Mouse (Mus musculus) adrenal gland, postnatal 25 days (tissue): ENCODE measurements around the gene March9. TPM values are rescaled to one million over a fixed set of nuclear protein-coding genes. Genes with fewer than 3 reads are reported as not detected.
"Not testable (repeated sequence)": the region's sequence is repeated elsewhere in the genome, so short reads cannot be mapped to it uniquely, and the experiment has no call there.

Experiments
- DNase-seq: peaks from one replicate; pipeline ENCODE4 v3.0.0; 2021; ENCODE audit warnings: mixed read lengths
- total RNA-seq: library from RNA; stranded (reverse); gene quantifications from 2 replicates; pipeline ENCODE4 v1.2.3, GENCODE M21; 2021

March9 gene
- total RNA-seq, 1 experiment from 2014 or later: 10.9 TPM

GRCm38 (mm10) chr10:127079665-127080391 is 19.8 kb upstream of the March9 start:
- no peak for DNase-seq

- DNase-seq: no peak
Observed at GRCm38 (mm10) chr10:127078677-127079575, 18.9 kb upstream of the March9 start.

DNA sequence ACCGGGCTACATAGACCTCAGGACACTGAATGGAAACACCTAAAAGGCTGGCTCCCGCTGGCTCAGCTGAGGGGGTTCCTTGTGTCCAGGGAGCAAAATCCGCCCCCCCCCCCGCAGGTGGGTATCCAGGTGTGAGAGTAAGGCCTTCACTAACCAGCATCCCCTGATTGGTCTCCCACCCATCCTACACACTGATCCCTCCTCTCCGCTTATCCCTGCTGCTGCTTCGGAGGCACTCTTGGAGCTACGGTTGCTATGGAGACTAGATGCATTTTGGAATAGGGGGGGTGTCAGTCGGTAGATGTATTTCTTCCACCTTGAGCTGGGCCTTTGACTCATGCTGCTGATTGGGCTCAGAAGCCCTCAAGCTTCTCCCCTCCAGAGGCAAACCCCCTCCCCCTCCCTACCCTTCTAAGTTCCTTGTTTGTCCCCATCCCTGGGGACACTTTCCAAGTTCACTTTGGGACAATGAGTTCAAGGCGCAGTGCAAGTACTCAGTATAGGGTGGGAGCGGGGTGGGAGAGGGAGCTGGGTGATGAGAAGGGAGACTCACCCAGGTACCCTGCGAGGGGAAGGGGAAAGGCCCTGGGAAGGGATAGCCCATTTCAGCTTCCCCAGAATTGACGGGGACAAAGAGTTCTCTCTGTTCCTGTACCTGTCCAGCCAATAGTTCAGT is 18.2 kb upstream of the March9 start:
- DNase-seq: no peak

GRCm38 (mm10) chr10:127077515-127077914 is 17.5 kb upstream of the March9 start:
- DNase-seq: no peak

DNA sequence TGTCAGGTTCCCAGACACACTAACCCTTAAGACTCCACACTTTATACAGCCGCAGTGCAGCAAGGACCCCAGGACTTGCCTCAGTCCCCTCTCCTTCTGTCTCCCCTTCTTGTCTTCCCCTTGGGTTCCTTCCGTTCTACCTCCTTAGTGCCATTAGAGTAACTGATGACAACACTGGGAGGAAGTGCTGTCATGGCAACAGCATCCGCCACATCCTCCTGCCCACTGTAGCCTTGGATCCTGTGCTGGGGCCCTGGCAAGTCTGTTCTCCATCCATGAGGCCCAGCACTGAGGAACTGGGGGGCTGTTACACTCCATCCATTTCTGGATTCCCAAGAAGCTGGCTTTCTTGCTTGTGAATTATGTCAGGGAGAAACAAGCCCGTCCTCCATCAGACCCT is 16.1 kb upstream of the March9 start:
- DNase-seq: no peak

DNA sequence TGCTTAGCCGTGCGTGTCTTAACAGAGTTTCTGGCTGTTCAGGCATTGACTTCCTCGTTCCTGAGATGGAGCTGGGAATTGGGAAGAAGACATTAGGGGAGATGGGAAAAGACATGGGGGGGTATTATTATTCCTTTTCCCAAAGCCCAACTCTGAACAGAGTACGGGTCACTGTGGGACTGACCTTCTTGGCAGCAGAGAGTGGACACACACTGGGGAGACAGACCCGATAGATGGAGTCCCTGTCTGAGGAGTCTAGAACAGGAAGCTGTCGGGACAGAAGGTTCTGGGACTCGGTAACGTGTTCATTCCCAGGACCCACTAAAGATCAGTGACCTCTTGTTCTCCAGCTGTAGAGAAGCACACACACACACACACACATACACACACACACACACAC is 15.7 kb upstream of the March9 start:
- no peak for DNase-seq

- DNase-seq: no peak
Observed at GRCm38 (mm10) chr10:127075080-127075479, 15.1 kb upstream of the March9 start, which contains the start of gene Agap2. Agap2 (plus strand) TSS chr10:127075284.

DNA sequence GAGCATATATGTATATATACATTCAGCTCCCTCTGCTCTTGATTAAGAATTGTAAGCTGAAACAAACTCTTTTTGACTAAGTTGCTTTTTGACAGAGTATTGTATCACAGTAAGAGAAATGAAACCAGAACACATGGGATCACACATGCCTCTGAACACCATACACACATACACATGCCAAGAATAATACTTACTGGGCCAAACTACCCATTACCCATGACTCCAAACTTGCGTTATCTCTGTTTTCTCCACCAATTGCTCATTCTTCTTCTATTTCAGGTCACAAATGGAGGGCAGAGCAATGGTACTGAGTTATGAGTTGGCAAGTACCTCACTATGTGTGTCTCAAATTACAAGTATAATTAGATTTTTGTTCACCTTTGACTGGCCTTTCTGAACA is 14.0 kb upstream of the March9 start:
- DNase-seq: no peak

- not testable (repeated sequence) for DNase-seq
Observed at GRCm38 (mm10) chr10:127072969-127073368, 13.0 kb upstream of the March9 start.

DNA sequence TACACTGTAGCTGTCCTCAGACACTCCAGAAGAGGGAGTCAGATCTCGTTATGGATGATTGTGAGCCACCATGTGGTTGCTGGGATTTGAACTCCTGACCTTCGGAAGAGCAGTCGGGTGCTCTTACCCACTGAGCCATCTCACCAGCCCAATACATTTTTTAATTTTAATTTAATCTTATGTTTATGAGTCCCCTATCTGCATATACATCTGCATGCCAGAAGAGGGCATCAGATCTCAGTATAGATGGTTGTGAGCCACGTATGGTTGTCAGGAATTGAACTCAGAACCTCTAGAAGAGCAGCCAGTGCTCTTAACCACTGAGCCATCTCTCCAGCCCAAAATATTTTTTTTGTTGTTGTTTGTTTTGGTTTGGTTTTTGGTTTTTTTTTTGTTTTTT is 12.3 kb upstream of the March9 start:
- DNase-seq: not testable (repeated sequence)

DNA sequence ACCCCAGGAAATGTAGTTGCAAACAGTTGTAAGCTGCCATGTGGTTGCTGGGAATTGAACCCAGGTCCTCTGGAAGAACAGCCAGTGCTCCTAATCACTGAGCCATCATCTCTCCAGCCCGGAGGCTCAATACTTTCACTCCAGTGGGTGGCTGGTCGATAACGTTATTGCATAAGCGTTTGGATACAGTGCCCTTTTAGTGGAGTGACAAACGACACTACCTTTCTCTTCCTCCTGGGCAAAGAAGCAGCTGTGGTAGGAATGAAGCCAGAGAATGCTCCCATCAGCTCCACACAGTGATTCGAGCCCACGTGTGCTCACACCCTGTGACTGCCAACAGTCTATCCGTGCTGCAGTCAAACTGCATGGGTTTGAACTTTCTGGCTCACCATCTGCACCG is 11.2 kb upstream of the March9 start:
- no peak for DNase-seq

- DNase-seq: peak; percentile 84
Observed at GRCm38 (mm10) chr10:127070190-127071121, 10.5 kb upstream of the March9 start, which contains the start of gene Tspan31. Tspan31 (minus strand) TSS chr10:127070264.

GRCm38 (mm10) chr10:127069281-127070189 is 9.6 kb upstream of the March9 start:
- DNase-seq: no peak

DNA sequence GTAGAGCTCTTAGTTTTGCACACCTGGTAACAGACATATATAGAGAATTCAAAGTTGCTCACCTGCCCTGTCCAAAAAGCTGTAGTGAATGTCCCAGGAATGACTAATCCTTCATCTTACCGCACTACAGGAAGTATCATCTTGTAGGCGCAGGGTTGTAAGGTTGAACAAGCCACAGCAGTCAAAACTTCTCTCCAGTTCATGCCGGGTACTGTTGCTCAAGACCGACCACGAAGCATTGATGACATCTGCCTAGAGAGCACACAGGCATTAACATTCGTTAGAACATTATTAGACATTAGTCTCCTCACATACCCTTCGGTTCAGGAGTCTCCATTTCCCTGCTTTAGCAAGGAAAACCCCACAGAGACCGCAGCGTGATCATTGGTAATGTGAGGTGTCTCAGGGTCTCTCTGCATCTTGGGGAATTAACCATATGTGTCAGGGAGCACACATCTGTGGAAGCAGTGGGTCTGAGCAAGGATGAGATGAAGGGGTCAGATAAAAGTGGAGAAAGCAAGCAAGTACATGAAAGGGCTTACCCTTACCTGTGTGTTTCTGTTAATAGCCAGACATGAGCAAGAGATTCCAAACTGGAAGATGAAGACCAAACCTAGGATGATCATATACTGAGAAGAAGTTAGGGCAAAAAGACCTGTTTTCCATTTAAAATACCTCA is 8.5 kb upstream of the March9 start:
- no peak for DNase-seq

GRCm38 (mm10) chr10:127066519-127067018 is 6.6 kb upstream of the March9 start:
- DNase-seq: no peak

DNA sequence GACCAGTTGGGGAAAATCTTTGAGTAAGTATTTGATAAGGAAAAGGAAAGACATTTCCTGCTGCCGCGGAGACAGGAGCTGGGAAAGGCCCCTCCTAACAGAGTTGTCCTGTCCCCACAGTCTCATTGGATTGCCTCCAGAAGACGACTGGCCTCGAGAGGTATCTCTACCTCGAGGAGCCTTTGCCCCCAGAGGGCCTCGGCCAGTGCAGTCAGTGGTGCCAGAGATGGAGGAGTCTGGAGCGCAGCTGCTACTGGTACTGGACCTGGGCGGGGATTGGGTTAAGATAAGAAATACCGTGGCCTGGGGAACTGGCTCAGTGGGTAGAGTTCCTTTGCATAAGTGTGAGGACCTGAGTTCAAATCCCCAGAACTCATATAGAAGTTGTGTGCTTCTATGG is 6.0 kb upstream of the March9 start:
- DNase-seq: no peak

GRCm38 (mm10) chr10:127063913-127064870 is 4.2 kb upstream of the March9 start:
- DNase-seq: no peak

DNA sequence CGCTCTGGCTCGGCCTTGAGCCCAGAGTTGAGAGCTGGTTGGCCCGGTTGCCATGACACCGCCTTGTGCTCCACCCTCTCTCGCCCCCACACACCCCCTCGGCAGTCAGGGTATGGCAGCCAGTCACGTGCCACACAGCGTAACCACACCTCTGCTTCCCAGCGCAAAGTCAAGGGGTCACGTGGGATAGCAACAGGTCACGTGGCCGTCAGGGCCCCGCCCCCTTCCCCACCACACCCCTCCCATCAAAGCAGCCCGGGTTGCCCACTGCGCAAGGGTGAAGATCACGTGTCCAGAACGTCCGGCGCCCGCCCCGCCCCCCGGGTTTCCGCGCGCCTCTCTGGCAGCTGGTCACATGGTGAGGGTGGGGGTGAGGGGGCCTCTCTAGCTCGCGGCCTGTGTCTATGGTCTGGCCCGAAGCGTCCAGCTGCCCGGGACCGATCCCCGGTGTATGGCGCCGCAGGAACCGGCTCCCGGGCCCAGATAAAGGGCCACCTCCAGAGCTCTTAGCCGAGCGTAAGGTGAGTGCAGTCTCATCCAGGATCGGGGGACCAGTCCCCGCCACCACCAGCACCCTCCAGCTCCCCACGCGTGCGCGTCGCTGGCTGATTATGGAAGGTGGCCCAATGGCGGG is 3.4 kb upstream of the March9 start, which contains the start of gene Cdk4:
Gene Cdk4 (plus strand): TSS at position 296 of the 634 bp plus-strand sequence.
- peak; percentile 99 for DNase-seq
